In the genomic region with DNA sequence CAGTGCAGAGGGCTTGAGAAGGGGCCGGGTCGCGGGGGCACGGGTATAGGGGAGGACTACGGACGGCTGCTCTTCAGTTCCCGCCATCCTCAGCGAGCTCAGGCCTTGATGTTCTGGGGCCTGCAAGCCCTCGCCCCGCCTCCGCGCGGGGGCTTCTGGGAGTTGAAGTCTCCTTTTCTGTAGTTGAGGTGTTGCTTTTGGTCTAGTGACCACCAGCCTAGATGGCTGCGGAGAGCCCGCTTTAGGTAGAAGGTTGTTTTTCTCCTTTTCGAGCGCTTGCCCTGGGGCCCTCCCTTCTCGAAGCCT, we compare ENCODE assay signal across 8 mouse cellular contexts. TPM values are rescaled to one million over a fixed set of nuclear protein-coding genes. Genes with fewer than 3 reads are reported as not detected.
DNase-seq lines count a peak whose midpoint lies in the region; ATAC-seq and TF ChIP-seq lines count a peak whose summit lies in the region.

No protein-coding gene starts in this region.

- H3K27me3 ChIP-seq in erythroblast, embryonic 14.5 days (ENCODE audit: control insufficient read depth), result peaks cover 4% of the 10 kb centered on the region; the same call in 1 of the 2 replicates
- H3K27me3 ChIP-seq in heart, embryonic 13.5 days (replicated peaks), result no peaks in the 10 kb centered on the region
- H3K27me3 ChIP-seq in kidney, postnatal 0 days (ENCODE audit: insufficient read depth, low read length), result no peaks in the 10 kb centered on the region
- H3K27me3 ChIP-seq in liver, adult 2 months (ENCODE audit: control insufficient read depth, insufficient read depth, low read length), result no peaks in the 10 kb centered on the region

- peaks cover 36% of the 10 kb centered on the region for H3K36me3 ChIP-seq in erythroblast, embryonic 14.5 days (ENCODE audit: control insufficient read depth)
- peaks cover 26% of the 10 kb centered on the region for H3K36me3 ChIP-seq in heart, embryonic 13.5 days
- peaks cover 13% of the 10 kb centered on the region; the same call in 1 of the 2 replicates for H3K36me3 ChIP-seq in kidney, postnatal 0 days (ENCODE audit: insufficient read depth, low read length)
- H3K36me3 ChIP-seq in liver, adult 2 months (ENCODE audit: control insufficient read depth, insufficient read depth, low read length), result peaks cover 9% of the 10 kb centered on the region

- H3K9ac ChIP-seq in heart, embryonic 13.5 days, result peak overlapping the region; percentile 96
- peak overlapping the region; percentile 59 for H3K9ac ChIP-seq in kidney, postnatal 0 days (ENCODE audit: low read depth, low read length)
- peak overlapping the region; percentile 80 for H3K9ac ChIP-seq in liver, adult 2 months (ENCODE audit: low read depth, low read length)

- TF ChIP-seq POLR2A in brain, embryonic 14.5 days (IDR thresholded peaks at IDR 0.05; ENCODE audit: borderline replicate concordance, extremely low read depth, insufficient read depth, insufficient read length, poor library complexity, severe bottlenecking), result peak; percentile 31; the same call in 1 of the 2 replicates
- TF ChIP-seq POLR2A in liver, adult 2 months (IDR thresholded peaks at IDR 0.05; ENCODE audit: extremely low read depth, insufficient read depth, low read length), result no peak

- peak overlapping the region; percentile 100 for H3K4me3 ChIP-seq in erythroblast, embryonic 14.5 days (replicated peaks)
- peak overlapping the region; percentile 100 for H3K4me3 ChIP-seq in heart, embryonic 13.5 days
- peak overlapping the region; percentile 70 for H3K4me3 ChIP-seq in kidney, postnatal 0 days (replicated peaks; ENCODE audit: low read depth, low read length)
- H3K4me3 ChIP-seq in liver, adult 2 months (ENCODE audit: insufficient read depth, low read depth, low read length), result peak overlapping the region; percentile 86

- H3K4me1 ChIP-seq in erythroblast, embryonic 14.5 days (ENCODE audit: control insufficient read depth), result peaks cover 23% of the 10 kb centered on the region
- peaks cover 56% of the 10 kb centered on the region for H3K4me1 ChIP-seq in heart, embryonic 13.5 days
- peaks cover 3% of the 10 kb centered on the region for H3K4me1 ChIP-seq in kidney, postnatal 0 days (replicated peaks; ENCODE audit: insufficient read depth, low read length)
- peaks cover 4% of the 10 kb centered on the region; the same call in 1 of the 2 replicates for H3K4me1 ChIP-seq in liver, adult 2 months (ENCODE audit: control insufficient read depth, insufficient read depth, low read length)

- ATAC-seq in heart, embryonic 13.5 days (ENCODE audit: extremely low read depth, insufficient number of reproducible peaks, low FRiP score, low TSS enrichment), result peak; percentile 73
- ATAC-seq in kidney, postnatal 0 days (replicated peaks; ENCODE audit: low FRiP score, low read depth), result peak; percentile 85
- ATAC-seq in monocyte, adult 5-6 weeks (replicated peaks; ENCODE audit: insufficient number of reproducible peaks, low FRiP score, low TSS enrichment, poor library complexity, severe bottlenecking), result peak; percentile 66

- peaks cover 4% of the 10 kb centered on the region; the same call in 1 of the 2 replicates for H3K79me2 ChIP-seq in liver, adult 2 months (ENCODE audit: control insufficient read depth, insufficient read depth, low read length)

- no peaks in the 10 kb centered on the region for H3K9me3 ChIP-seq in erythroblast, embryonic 14.5 days (ENCODE audit: control insufficient read depth, low read length)
- no peaks in the 10 kb centered on the region for H3K9me3 ChIP-seq in heart, embryonic 13.5 days
- H3K9me3 ChIP-seq in kidney, postnatal 0 days (replicated peaks; ENCODE audit: low read length), result no peaks in the 10 kb centered on the region

- peak overlapping the region; percentile 88 for H3K4me2 ChIP-seq in heart, embryonic 13.5 days
- peak overlapping the region; percentile 55 for H3K4me2 ChIP-seq in kidney, postnatal 0 days (ENCODE audit: low read length)

- WGBS in heart, embryonic 13.5 days, result under 1% methylated on average over 18 of the region's 18 CpGs
- 0% methylated on average over 18 of the region's 18 CpGs for WGBS in kidney, postnatal 0 days
- WGBS in liver, adult 2 months, result under 1% methylated on average over 18 of the region's 18 CpGs

- TF ChIP-seq CTCF in brain, embryonic 14.5 days (IDR thresholded peaks at IDR 0.05; ENCODE audit: borderline replicate concordance, extremely low read depth, insufficient read depth, insufficient read length), result no peak
- TF ChIP-seq CTCF in kidney, postnatal 0 days (IDR thresholded peaks at IDR 0.05; ENCODE audit: low read depth), result no peak
- no peak for TF ChIP-seq CTCF in liver, adult 2 months (IDR thresholded peaks at IDR 0.05; ENCODE audit: low read depth, low read length)

- DNase-seq in CD4-positive helper T cell, adult 2 months (ENCODE audit: low read depth, low spot score), result peak; percentile 92
- peak; percentile 97 for DNase-seq in brain, embryonic 14.5 days (ENCODE audit: low read depth)
- DNase-seq in kidney, postnatal 0 days (ENCODE audit: low spot score), result peak; percentile 95
- peak; percentile 66 for DNase-seq in liver, adult 2 months (ENCODE audit: extremely low read depth, low read depth, low spot score)
- peak; percentile 88 to 93 for DNase-seq in spleen, postnatal 4 days (ENCODE audit: low spot score in 2 of 2)

- H3K27ac ChIP-seq in heart, embryonic 13.5 days (replicated peaks), result peak overlapping the region; percentile 92
- peak overlapping the region; percentile 86 for H3K27ac ChIP-seq in kidney, postnatal 0 days
- H3K27ac ChIP-seq in liver, adult 2 months (replicated peaks; ENCODE audit: insufficient read depth, low read depth, low read length), result peak overlapping the region; percentile 52

RNA-seq across cellular contexts. Expression of a gene that starts 0.5 kb away (rescaled TPM):
- 49.0 and 51.3 TPM in 2 replicates for polyA plus RNA-seq in brain, embryonic 14.5 days (2012; rRNA removed)
- 0.54 and 0.61 TPM in 2 replicates for polyA plus RNA-seq in erythroblast, embryonic 14.5 days (2012)
- 27.2 and 29.7 TPM in 2 replicates for polyA plus RNA-seq in heart, embryonic 13.5 days (2015; fragmentation: Nextera tagmentation; extraction: Ambion mirVana)
- 19.4 and 21.7 TPM in 2 replicates for polyA plus RNA-seq in kidney, postnatal 0 days (2015; fragmentation: Nextera tagmentation; extraction: Ambion mirVana)
- 15.1 and 19.3 TPM in 2 replicates for total RNA-seq in liver, adult 2 months (2014; rRNA removed)
- polyA plus RNA-seq in liver, adult 2 months (2012; rRNA removed), result 4.9 and 7.9 TPM in 2 replicates
- total RNA-seq in monocyte, adult 5-6 weeks (2017), result 49.9 to 61.5 TPM (median 58.2 TPM) in 3 replicates

RNA-seq across cellular contexts. Expression of a gene that starts 57.5 kb away (rescaled TPM):
- polyA plus RNA-seq in brain, embryonic 14.5 days (2012; rRNA removed), result 172 and 215 TPM in 2 replicates
- polyA plus RNA-seq in erythroblast, embryonic 14.5 days (2012), result 0.05 TPM in 2 replicates
- 0.60 and 0.96 TPM in 2 replicates for polyA plus RNA-seq in heart, embryonic 13.5 days (2015; fragmentation: Nextera tagmentation; extraction: Ambion mirVana)
- 3.2 and 3.7 TPM in 2 replicates for polyA plus RNA-seq in kidney, postnatal 0 days (2015; fragmentation: Nextera tagmentation; extraction: Ambion mirVana)
- 58.5 and 79.0 TPM in 2 replicates for total RNA-seq in liver, adult 2 months (2014; rRNA removed)
- polyA plus RNA-seq in liver, adult 2 months (2012; rRNA removed), result 413 and 566 TPM in 2 replicates
- total RNA-seq in monocyte, adult 5-6 weeks (2017), result 0.29 to 0.39 TPM in 2 of 3 replicates, not detected in the other

Comparison
In these comparisons a context has a peak if more than half of its experiments do, and no peak if none do; other contexts are left out.
1. Peak in every context shown above with its lines: DNase-seq, ATAC-seq, H3K4me3 ChIP-seq and H3K27ac ChIP-seq.
2. RNA of a gene that starts 57.5 kb away (polyA plus RNA-seq): 413 to 566 TPM in liver, adult 2 months and 172 to 215 TPM in brain, embryonic 14.5 days; 3.2 to 3.7 TPM in kidney, postnatal 0 days, 0.60 to 0.96 TPM in heart, embryonic 13.5 days and 0.05 TPM in erythroblast, embryonic 14.5 days; every median in the first group is over 10 times any median in the second.